Mouse (Mus musculus): ENCODE results near the gene Nxph1.

Nxph1 gene

DNA sequence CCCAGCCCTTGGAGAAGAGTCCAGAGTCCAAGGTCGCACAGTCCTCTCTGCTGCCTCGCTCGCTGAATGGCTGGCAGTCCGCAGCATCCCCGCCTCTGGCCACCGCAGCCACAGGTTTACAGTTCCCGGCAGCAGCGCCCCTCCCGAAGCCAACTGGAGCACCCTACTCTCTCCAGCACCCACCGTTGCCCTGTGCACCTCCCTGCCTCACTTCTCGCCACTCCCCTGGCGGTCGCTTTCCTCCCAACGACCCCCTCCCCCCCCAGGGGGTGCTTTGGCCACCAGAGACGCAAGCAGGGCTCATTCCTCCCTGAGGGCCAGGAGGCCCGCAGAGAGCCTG, at the start of gene Nxph1:
Nxph1 (plus strand) TSS at position 301 of the 340 bp plus-strand sequence.
- DNase-seq (ENCODE audit: low read depth, low spot score): no peak

DNA sequence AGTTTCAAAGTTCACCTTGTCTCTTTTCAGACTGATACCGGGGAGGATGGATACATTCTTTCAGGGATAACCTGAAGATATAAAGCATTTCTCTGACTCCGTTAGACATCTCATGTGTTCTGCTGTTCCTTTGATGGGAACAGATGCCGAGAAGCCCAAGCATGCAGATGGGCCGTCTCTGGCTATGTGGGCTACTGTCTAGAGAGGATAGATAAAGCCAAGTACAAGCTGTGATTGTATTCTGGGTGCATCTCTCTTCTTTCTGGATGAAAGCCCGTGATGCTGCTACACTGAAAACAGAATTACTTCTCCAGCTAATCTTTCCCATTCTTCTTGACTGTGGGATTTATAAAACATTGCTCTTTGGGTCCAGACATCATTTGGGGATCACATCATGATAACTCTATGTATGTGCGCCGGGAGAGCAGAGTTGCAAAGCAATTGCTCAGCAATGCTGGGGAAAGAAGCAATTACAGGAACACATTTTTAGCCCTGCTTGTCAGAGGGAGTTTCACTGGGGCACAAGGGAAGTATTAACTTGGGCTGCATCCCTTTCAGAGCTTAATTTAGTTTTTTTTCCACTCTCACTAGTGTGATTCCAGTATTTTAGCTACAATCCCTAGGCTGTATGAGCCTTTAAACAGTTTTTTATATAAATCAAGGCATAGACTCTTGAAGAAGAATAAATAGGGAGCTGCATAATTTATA, 48.1 kb upstream of the Nxph1 start:
- DNase-seq (ENCODE audit: low read depth, low spot score): no peak

DNA sequence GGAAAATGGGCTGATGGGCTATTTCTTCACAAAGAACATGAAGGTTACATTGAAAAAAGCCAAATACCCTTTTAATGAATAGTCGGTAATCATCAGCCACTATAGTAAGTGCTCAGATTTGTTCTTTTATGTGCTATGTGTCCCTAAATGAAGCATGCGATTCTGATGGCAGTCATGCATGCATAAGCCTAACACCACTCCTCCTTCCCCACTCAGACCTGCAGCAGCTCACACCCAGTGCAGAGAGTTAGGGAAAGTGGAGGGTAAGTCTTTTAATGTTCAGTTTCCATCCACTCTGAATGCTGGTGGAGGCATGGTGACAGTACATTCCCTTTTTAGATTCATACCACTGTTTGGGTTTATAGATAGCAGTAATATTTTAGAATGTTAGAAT, 47.5 kb upstream of the Nxph1 start:
- DNase-seq (ENCODE audit: low read depth, low spot score): no peak

DNA sequence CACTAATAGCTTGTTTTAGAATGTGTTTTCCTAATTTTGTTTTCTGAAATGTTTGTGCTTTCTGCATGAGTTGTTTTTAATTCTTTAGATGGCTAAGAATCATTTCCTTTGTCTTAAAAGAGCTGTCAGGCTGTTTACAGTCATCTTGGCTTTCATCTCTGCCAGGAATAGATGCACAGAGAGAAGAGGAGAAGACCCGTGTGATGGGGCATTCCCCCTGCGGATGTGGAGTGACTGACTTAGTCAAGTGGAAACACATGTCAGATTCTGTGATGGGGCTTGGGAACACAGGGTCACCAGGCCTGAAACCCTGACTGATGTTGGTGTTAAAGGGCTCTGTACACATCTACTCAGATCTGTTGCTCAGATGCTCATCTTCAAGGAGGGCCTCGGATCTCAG, 40.3 kb upstream of the Nxph1 start:
- DNase-seq (ENCODE audit: low read depth, low spot score): no peak

DNA sequence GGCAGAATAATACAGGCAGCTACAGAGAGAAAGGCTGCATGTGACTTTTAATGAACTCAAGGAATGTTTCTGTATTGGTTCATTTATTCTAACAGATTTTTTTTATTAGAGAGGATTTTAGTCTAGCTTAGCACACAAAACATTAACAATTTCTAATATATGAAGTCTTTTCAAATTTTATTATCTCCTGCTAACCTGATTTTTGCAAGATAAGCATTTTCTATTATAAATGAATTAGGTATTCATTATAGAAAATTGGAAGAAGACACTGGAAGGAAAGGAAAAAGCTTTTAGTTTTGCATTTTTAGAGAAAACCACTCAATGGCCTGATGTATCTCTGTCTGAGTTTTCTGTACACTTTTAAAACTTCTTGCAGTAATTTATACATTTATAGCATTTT, 34.8 kb upstream of the Nxph1 start:
- DNase-seq (ENCODE audit: low read depth, low spot score): no peak

DNA sequence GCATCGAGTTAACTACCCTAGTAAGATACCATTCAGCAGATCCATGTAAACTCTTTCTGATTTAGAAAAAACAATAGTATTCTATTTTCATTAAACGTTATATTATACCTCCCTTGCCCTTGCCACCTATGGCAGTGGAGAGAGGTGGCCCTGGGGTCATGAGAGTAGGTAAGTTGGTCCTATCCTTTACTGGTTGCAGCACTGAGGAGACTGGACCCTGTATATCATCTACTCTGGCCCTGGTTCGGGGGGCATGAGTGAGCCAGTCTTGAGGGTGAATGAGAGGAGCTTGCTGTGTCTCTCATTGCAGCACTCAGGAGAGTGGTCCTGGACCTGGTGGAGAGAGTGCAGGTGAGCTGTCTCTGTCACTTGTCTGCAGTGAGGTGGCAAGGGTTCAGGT, 33.5 kb upstream of the Nxph1 start:
- no peak for DNase-seq (ENCODE audit: low read depth, low spot score)

DNA sequence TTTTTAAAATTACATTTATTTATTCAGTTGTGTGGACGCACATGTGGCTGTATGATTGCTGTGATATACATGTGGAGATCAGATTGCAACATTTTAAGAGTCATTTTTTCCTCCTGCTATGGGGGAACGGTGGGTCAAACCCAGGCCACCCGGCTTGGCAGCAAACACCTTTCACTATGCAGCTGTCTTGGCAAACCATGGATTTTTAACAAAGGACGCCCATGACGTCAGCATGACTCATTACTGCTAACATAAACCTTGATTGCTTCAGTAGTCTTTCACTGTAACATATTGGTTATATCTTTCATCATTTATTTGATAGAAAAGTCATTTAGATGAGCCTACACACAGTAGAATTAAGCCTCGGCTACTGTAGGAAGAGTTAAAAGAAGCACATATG, 23.8 kb upstream of the Nxph1 start:
- no peak for DNase-seq (ENCODE audit: low read depth, low spot score)

DNA sequence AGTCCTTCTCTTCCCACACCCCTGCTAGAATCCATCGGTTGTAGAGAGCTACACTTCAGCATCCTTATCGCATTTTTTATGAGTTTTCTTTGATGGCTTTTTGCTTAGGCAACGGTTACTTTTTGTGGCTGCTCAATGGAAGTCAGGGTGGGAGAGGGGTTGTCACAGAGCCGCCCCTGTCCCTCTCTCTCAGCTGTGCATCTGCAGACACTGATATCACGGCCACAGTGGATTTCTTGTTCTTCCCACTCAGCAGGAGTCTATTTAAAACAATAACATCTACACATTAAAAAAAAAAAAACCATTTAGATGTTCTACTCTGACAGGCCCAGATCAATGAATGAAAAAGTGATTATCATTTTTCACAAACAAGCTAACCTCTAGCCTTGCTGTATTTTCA, 13.0 kb upstream of the Nxph1 start:
- no peak for DNase-seq (ENCODE audit: low read depth, low spot score)

DNA sequence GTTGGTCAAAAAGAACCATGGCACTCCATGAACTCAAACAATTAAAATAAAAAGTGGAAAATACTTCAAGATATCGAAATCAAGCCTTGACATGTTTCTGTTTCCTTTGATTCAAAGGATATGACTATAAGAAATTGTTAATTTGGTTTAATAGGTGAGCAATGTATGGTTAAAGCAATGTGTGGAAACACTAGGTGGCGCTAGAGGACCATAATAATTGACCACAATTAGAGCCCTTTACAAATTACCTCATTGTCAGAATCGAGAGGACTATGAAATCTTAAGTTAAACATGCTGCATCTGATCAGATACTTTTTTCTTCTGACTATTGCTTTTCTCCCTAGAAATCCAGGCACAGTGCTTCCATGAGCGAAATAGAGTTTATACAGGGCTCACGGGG, 12.5 kb upstream of the Nxph1 start:
- no peak for DNase-seq (ENCODE audit: low read depth, low spot score)

DNA sequence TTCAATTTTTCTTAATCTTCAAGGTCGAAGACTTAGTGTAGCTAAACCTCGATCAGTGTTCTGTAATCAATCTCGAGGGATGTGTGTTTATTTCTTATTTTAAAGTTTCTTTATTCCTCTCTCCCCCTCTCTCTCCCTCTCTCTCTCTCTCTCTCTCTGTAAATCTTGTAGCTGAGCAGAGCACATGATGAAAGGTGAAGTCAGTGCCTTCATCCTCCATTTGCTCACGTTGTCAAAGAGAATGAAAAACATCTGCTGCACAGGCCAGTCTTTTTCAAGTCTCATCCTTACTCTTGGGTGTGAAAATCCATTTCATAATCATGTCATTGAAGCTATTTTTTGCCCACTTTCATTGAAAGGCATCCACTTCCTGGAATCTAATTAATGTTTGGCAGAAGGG, 12.1 kb upstream of the Nxph1 start:
- DNase-seq (ENCODE audit: low read depth, low spot score): no peak

DNA sequence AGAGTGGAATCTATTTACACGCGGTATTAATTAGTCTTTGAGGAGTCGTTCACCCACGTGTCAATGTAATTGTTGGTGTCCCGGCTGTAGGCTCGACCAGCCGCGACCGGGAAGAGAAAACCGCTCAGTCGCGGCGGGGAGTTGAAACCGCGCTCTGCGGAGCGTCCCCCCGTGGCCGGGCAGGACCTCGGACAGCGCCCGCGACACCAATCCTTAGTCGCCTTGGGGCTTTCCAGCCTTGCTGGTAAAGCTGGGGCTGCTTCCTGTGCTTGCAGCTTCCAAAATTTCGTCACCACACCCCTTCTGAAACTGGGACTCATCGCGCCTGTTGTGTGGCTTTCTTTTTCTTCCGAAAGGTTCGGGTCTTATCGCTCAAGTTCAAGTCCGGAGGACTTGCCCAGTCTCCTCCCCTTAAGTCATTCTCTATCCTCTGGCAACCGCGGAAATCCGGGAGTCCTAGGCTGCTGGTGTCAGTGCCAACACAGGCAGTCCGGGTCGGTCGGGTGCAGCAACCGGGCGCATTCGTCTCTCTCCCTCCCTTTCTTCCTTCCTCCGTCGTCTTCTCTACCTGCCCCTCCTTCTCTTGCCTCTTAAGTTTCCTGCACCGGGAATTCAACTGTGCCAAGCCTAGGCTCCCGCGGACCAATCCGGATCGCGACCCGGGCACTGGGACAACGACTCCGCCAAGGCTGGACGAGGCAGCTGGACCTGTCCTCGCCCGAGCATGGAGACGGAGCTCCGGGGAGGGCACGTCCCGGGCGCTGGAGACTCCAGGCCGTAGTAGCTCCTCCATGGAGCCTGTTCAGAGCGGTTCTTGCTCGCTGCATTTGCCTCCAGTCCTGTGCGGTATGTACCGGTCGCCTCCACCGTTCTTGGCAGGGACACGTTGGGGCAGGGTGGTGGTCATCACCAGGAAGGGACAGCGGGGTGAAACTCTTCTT, 510 bp downstream of the Nxph1 start:
- no peak for DNase-seq (ENCODE audit: low read depth, low spot score)

DNA sequence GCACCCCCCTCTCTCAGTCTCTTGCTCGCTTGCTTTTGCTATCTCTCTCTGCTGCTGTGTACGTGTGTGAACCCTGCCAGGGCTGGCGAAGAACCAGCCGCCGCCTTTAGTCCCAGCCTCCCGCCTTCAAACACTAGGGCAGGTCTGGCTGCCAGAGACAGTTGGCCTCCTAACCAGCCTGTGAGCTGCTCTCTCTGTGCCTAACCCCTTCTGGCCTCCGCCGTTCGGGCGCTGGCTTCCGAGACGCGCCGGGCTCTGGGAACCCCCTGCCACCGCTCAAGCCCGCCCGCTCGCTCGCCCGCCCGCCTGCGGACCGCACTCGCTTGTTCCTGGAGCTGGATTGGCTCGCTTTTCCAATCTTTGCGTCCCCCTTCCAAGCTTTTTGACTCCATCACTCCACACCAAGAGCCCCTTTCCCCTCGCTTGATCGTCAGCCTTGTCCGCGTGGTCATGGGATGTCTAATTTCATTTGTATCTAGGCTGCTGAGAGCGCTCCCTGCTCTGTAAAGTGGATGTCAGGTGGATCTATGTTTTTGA, 1.5 kb downstream of the Nxph1 start:
- no peak for DNase-seq (ENCODE audit: low read depth, low spot score)

DNA sequence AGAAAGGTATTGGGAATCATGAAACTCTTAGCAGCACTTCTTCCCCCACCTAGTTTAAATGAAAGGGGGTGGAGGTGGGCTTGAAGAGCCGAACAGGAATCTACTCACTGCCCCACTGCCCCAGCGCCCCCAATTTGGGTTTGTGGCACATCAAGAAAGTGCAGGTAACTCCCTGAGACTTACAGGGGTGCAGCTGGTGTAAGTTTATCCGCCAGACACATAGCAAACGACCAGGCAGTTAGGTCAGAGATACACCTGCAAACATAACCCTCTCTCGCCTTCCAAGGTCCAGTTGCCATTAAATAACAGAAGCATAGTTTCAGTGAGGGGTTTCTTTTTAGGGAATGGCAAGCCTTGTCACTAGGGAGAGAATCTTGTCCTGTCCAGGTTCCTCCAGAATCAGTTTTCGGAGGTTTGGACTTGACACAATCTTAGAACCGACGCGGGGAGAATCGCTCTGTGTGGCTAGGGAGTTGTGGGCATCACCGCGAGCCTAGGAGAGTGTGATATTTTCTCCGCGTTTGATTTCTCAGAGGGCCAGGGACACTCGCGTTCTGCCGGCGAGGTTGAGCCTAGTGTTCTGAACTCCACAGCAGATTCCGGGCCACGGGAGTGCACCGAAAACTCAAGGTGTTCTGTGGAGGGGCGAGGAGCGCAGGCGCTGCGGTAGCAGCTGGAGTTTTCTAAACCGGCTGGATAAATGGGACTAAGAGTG, 2.5 kb downstream of the Nxph1 start:
- DNase-seq (ENCODE audit: low read depth, low spot score): no peak

DNA sequence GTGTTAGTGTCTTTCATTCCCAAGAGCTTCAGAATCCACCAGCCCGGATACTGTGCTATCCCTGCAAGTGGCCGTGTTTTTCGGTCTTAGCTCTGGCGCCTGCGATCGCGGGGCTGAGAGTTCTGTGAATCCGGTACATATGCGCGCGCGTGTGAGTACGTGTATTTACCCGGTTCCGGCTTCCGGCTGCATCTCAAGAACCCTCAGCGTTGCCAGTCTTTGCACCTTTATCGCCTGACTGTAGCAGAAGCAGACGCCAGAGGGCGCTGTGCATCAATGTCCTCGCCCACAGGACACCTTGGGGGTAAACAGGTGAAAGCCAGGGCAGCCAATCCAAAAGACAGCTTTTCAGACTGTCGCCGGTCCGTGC, 3.1 kb downstream of the Nxph1 start:
- DNase-seq (ENCODE audit: low read depth, low spot score): no peak

DNA sequence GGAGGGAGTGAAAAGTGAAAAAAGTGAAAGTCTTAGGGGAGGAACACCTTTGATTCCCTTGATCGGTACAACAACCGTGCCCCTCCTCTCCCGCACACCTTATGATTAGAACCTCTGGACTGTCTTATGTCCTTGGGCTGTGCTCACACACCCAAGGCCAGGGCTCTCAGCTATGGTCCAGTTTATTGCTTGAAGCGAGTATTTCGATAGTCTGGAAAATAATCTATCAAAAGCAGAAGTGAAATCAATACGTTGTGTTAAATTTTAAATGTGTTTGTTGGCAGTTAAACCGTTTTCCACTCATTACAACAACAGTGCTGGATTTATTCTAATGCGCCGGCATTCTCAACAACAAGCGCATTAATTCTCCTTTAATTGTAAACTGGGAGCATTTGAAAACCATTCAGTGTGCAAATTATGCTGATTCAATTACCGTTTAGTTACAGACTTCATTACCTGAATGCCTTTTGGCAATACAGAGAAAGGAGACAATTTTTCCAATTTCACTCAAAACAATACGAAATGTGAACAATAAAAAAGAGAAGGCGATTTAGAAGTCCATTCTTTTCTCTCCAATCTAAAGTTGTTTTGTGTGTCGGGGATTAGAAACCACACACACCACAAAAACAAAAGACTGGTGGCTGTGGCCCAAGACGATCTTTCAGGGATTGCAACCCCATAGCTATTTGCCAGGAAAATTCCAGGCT, 3.8 kb downstream of the Nxph1 start:
- no peak for DNase-seq (ENCODE audit: low read depth, low spot score)

DNA sequence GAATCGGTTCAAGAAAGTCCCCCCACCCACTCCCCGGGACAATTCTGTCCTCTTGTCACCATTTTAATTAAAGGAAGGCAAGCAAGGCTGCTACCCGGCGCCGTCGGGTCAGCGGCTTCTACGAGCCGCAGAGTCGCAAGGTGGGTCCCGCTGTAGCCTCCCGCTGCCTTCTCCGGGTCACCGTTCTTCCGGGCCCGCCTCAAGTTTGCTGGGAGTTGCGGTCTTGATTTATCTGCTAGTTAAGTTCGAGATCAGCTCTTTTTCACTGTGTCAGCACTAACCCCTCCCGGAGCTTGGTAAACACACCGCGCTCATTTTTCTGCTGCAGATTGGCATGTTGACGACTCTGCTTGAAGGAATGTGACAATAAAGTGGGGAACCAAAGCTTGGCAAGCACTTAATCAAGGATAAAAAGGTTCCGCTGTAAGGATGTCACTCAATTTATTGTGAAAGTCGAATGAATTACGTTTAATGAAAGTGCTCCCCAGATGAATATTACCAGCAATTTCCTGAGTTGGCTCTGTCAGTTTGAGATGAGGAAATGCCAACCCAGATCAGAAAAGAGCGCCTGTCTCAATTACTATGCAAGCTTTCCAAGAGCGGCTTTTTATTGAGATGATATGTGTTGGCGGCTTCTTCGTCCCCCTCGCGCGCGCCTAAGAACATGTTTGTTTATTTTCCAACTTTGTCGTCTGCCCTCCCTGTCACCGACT, 7.7 kb downstream of the Nxph1 start:
- no peak for DNase-seq (ENCODE audit: low read depth, low spot score)

DNA sequence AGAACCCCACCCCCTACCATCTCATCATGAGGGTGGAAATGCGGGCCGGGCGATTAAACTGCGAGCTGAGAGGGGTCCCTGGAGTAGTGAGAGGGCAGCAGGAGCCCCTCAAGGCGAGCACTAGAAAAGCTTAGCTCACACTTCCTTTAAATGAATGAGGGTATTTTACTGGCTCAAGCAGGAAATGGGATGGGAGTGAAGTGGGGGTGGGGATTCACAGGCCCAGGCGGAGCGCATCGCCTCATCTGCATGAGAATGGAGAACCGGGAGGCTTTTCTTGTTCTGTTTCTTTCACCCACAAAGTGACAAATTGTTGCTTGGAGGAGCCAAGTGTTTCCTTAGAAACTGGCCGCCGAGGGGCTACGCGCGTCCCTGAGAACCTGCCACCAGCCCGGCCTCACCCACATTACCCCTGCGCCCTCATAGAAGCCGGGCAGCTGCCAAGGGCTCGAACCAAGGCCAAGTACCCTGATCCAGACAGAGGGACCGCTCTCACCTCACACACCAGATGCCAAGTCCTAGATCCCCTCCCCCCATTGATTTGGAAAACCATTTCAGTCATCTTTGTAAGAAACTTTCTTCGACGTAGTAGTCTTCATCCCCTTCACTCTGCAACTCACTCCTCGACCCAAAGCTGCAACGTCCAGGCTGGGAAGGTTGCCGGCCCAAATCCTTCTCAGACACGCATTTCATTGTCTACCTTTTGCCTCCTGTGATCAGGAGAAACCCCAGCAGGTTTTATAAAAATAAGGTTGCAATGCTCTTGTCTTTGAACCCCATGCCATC, 8.7 kb downstream of the Nxph1 start:
- DNase-seq (ENCODE audit: low read depth, low spot score): no peak

DNA sequence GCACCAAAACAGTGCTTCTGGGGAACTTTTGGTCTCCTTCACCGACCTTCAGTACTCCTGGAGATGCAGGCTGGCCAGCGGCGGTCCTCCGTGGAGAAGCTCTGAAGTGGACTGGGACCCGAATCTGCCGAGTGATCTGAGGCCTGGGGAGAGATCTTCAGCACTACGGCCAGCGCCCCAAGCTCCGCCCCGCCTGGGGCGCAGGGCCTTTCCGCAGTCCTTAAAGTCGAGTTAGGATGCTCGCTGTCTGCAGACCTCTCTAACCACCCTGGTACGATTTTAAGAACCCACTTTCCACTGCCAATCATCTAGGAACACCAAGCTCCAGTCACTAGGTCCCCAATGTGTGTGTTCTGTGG, 9.3 kb downstream of the Nxph1 start:
- no peak for DNase-seq (ENCODE audit: low read depth, low spot score)

DNA sequence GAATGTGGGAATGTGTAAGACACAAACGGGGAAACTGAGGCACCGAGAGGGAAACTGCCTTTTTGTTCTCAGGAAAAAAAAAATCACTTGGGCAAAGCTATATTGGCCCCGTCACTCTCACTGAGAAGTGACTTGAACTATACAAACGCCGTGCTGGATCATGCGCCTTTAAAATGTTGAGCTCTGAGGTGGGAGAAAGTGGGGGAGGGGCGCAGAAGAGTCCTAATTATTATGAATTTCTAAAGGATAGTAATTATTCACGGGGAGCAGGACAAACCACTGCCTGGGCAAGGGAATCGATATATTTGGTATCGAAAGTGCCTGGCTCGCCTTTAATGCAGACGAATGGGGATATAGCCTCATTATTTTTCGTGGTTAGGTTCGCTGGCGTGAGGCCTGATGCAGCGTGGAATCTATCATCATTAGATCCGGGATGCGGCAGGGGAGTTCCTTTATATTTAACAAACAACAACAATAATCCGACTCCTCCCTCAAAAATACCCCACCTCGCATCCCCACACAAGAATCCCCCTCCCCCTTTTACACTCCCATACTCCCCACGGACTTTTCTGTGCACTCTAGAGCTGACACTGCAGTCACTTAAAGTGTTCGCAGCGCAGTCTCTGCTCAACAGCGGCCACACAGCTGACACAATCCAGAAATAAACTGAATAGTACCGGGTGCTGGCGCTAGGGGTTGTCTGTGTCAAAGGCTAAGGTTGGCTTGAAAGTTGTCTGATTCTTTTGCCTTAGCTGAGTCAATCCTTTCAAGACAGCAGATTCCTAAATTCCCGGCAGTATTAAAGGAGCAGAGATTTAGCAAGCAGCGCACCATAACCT, 10.1 kb downstream of the Nxph1 start:
- DNase-seq (ENCODE audit: low read depth, low spot score): no peak
